Mouse (Mus musculus) lung, postnatal 0 days (tissue): ENCODE measurements around the gene St3gal3. TPM values are rescaled to one million over a fixed set of nuclear protein-coding genes. Genes with fewer than 3 reads are reported as not detected.

Source experiments
- ATAC-seq: fragments of 200-750 bp; cut with Nextera tagmentation; 2 replicates; pipeline ENCODE4 v1.8.0; 2017; ENCODE audit warnings: moderate library complexity
- DNase-seq: peaks from one replicate; pipeline ENCODE4 v3.0.0-alpha.2; 2016; ENCODE audit warnings: low spot score
- H3K27ac ChIP-seq: fragments of 300-500 bp; sonication (generic); 2 replicates; pipeline ENCODE4 v1.5.1; 2014; ENCODE audit warnings: antibody characterized with exemption, mild to moderate bottlenecking, low read length, mixed read lengths
- H3K27me3 ChIP-seq: fragments of 300-500 bp; sonication (generic); replicated peaks from 2 replicates; pipeline ENCODE4 v1.6.1; 2014; ENCODE audit warnings: low read length, mixed read lengths; ENCODE audit not compliant: insufficient read depth
- H3K36me3 ChIP-seq: fragments of 300-500 bp; sonication (generic); 2 replicates; pipeline ENCODE4 v1.6.1; 2014; ENCODE audit warnings: low read length, mixed read lengths; ENCODE audit not compliant: insufficient read depth
- H3K4me1 ChIP-seq: fragments of 300-500 bp; sonication (generic); 2 replicates; pipeline ENCODE4 v1.6.1; 2014; ENCODE audit warnings: antibody characterized with exemption, low read depth, low read length, mixed read lengths; ENCODE audit not compliant: insufficient read depth
- H3K4me2 ChIP-seq: fragments of 300-500 bp; sonication (generic); replicated peaks from 2 replicates; pipeline ENCODE4 v1.6.1; 2014; ENCODE audit warnings: low read depth, mild to moderate bottlenecking, low read length, moderate library complexity, mixed read lengths
- H3K4me3 ChIP-seq: fragments of 300-500 bp; sonication (generic); 2 replicates; pipeline ENCODE4 v1.5.1; 2014; ENCODE audit warnings: low read depth, low read length
- H3K9ac ChIP-seq: fragments of 300-500 bp; sonication (generic); replicated peaks from 2 replicates; pipeline ENCODE4 v1.6.1; 2014; ENCODE audit warnings: low read depth, mild to moderate bottlenecking
- H3K9me3 ChIP-seq: fragments of 300-500 bp; sonication (generic); 2 replicates; pipeline ENCODE4 v1.6.1; 2016; ENCODE audit warnings: low read length, mixed read lengths
- CTCF ChIP-seq: IDR thresholded peaks from 2 replicates; pipeline ENCODE4 v1.5.1; 2016; ENCODE audit warnings: antibody characterized with exemption, mild to moderate bottlenecking
- EP300 ChIP-seq: IDR thresholded peaks from 2 replicates; pipeline ENCODE4 v1.6.1; 2016; ENCODE audit warnings: antibody characterized with exemption, mild to moderate bottlenecking, control low read depth
- WGBS: fragments of 180-500 bp; shearing (Covaris S2); extraction: QIAGEN DNeasy Blood & Tissue Kit; methylation state at CpG from one replicate; pipeline ENCODE4 v1.1.7; 2014; 5-methylcytosine and 5-hydroxymethylcytosine counted together
- polyA plus RNA-seq: library from polyadenylated mRNA; unstranded; fragments of >200 nt; fragmentation: Nextera tagmentation; extraction: Ambion mirVana; gene quantifications from 2 replicates; pipeline ENCODE4 v1.2.1, GENCODE M21; 2015

Gene St3gal3
- polyA plus RNA-seq, 1 experiment from 2014 or later = 4.5 TPM

DNA sequence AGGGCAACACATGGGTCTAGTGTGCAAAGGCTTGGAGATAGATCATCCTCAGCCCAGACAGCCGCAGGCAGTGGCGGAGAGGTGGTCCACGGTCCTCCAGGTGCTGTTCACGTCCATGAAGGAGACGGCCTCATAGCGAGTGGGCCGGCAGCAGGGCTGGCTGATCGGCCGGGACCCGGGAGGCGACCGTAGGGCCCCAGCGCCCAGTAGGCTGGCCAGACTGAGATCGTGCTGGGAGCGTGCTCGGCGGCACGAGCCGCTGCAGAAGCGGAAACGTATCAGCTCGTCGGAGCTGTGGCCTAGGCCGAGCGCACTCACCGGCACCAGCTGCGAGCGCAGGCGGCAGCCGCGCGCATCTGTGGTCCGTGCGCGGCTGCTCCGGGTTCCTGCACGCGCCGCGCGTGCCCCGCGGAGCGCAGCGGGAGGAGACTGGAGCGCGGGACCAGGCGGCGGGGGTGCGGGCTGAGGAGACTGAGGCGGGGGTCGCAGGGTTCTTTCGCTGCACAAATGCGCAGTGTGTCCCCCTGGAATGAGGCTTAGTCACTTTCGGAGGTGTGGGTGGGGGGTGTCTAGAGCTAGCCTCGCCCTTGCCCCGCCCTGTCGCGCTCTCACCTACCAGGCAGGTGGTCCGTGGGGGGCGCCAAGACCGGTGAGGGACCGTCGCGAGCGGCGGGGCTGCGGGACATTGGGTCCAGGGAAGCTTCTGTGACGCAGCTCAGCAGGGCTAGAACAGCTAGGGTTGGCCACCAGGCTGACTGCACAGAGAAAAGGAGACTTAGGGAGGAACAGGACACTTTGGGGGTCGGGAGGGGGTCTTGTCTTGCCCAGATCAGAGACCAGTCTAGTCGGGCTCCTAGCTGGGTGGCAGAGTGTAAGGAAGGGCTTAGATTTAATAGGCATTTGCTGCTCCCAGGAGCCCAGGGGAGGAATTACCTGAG lies 207.9 kb downstream of the St3gal3 start:
- Histone ChIP-seq H3K4me2 (peak overlapping the region; percentile 85), H3K9ac (no peak overlapping the region), H3K27ac (no peak overlapping the region), H3K4me1 (peaks cover 10% of the 10 kb centered on the region; the same call in 1 of the 2 replicates), H3K4me3 (peak overlapping the region; percentile 43), H3K36me3 (no peaks in the 10 kb centered on the region), H3K27me3 (peaks cover 29% of the 10 kb centered on the region), H3K9me3 (no peaks in the 10 kb centered on the region)
- DNase-seq (peak; percentile 58), ATAC-seq (peak; percentile 49)
- WGBS = 5% methylated on average over 63 of the region's 71 CpGs
- no peak for TF ChIP-seq EP300
- no peak for TF ChIP-seq CTCF

GRCm38 (mm10) chr4:117924916-117925315 lies 209.8 kb downstream of the St3gal3 start:
- Histone ChIP-seq H3K4me2 (no peak overlapping the region), H3K27me3 (peaks cover 29% of the 10 kb centered on the region), H3K27ac (no peak overlapping the region), H3K9me3 (no peaks in the 10 kb centered on the region), H3K4me1 (peaks cover 10% of the 10 kb centered on the region; the same call in 1 of the 2 replicates), H3K36me3 (no peaks in the 10 kb centered on the region), H3K9ac (no peak overlapping the region), H3K4me3 (no peak overlapping the region)
- TF ChIP-seq EP300 (no peak), CTCF (no peak)
- WGBS = 33% methylated on average over 5 of the region's 6 CpGs
- ATAC-seq (peak; percentile 15), DNase-seq (peak; percentile 74)

DNA sequence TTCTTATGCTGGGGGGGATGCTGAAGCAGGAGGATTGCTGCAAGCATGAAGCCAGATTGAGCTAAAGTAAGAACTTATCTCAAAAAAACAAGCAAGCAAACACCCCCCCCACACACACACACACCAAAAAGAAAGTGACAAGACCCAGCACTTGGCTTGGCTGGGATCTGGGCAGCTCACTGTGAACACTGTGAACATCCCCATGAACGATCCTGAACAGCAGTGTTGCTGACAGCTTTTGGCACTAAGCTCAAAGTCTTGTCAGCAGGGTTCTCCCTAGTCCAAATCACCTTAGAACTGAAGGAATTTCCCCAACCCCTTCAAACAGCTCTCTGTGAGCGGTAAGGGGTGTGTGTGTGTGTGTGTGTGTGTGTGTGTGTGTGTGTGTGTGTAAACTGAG lies 211.3 kb downstream of the St3gal3 start:
- no peak for TF ChIP-seq CTCF
- TF ChIP-seq EP300 = no peak
- Histone ChIP-seq H3K4me3 (no peak overlapping the region), H3K36me3 (no peaks in the 10 kb centered on the region), H3K27me3 (peaks cover 29% of the 10 kb centered on the region), H3K9ac (no peak overlapping the region), H3K27ac (no peak overlapping the region), H3K9me3 (no peaks in the 10 kb centered on the region), H3K4me2 (no peak overlapping the region), H3K4me1 (peaks cover 6% of the 10 kb centered on the region; the same call in 1 of the 2 replicates)
- ATAC-seq (no peak), DNase-seq (no peak)
- WGBS = 21% methylated on average over 2 of the region's 2 CpGs

DNA sequence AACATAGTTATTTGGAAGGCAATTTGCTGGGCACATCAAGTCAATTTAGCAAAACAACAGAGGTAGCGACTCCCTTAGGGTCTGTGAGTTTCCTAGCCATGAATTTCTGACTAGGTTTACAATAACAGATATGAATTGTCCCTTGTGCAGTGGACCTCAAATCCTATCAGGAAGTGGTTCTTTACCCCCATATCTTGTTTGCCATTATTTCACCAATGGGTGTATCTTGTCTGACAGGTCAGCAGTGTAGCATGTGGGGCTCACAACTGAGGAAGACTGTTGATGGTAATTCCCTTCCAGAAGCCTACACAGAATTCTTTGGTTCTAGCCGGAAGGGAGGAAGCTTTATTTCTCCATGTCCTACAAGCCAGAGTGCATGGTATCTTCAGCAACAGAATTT lies 213.4 kb downstream of the St3gal3 start:
- 83% methylated on average over 2 of the region's 2 CpGs for WGBS
- ATAC-seq = no peak

DNA sequence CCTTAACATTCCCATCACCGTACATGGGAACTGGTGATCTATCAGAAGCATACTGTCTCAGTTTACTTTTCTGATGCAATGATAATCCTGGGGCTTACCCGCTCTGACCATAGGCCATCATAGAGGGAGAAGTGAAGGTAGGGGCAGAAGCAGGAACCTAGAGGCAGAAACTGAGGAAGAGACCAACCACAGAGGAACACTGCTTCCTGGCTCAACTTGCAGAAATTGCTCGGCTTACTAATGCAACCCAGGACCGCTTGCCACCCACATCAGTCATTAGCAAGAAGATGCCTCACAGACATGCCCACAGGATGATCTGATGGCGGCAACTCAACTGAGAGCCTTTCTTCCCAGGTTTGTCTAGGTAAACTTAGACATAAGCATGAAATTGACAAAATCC lies 216.0 kb downstream of the St3gal3 start:
- ATAC-seq (no peak), DNase-seq (no peak)
- no peaks in the 10 kb centered on the region for H3K27me3 ChIP-seq
- no peak overlapping the region for H3K9ac ChIP-seq
- H3K36me3 ChIP-seq = no peaks in the 10 kb centered on the region
- H3K4me3 ChIP-seq = no peak overlapping the region
- peaks cover 11% of the 10 kb centered on the region; the same call in 1 of the 2 replicates for H3K4me1 ChIP-seq
- TF ChIP-seq CTCF = no peak
- no peak for TF ChIP-seq EP300
- H3K27ac ChIP-seq = no peak overlapping the region
- H3K9me3 ChIP-seq = no peaks in the 10 kb centered on the region
- H3K4me2 ChIP-seq = no peak overlapping the region
- WGBS = 77% methylated on average over 5 of the region's 5 CpGs

More for the DNA sequence above, 213.4 kb downstream of the St3gal3 start:
- no peak overlapping the region for H3K27ac ChIP-seq
- H3K36me3 ChIP-seq = no peaks in the 10 kb centered on the region
- no peak overlapping the region for H3K4me3 ChIP-seq
- H3K9me3 ChIP-seq = no peaks in the 10 kb centered on the region
- no peak for DNase-seq
- H3K27me3 ChIP-seq = peaks cover 12% of the 10 kb centered on the region; the same call in 1 of the 2 replicates
- no peak overlapping the region for H3K4me2 ChIP-seq
- no peak for TF ChIP-seq CTCF
- TF ChIP-seq EP300 = no peak
- no peaks in the 10 kb centered on the region for H3K4me1 ChIP-seq
- H3K9ac ChIP-seq = no peak overlapping the region

DNA sequence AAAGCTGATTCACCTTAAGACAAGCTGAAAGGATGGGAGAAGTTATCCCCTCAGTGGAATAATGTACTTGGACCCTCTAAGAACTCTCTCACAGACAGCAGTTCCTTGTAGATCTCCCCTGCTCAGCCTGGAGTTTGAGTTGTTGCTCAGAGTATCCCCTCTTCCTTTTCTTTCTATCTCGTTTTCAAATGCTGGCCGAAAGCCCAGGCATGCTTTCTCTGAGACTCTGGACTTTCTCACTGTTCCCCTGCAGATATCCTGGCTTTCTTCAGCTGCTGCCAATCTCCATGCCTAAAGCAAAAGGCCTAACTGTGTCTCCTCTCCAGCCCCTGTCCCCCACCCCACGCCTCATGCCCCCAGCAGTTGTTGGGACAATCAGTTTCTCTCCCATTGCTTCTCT lies 216.5 kb downstream of the St3gal3 start:
- H3K4me1 ChIP-seq = peaks cover 16% of the 10 kb centered on the region; the same call in 1 of the 2 replicates
- no peak for DNase-seq
- H3K9me3 ChIP-seq = no peaks in the 10 kb centered on the region
- H3K36me3 ChIP-seq = no peaks in the 10 kb centered on the region
- no peak overlapping the region for H3K4me2 ChIP-seq
- ATAC-seq = no peak
- no peak overlapping the region for H3K9ac ChIP-seq
- H3K27ac ChIP-seq = no peak overlapping the region
- no peak for TF ChIP-seq CTCF
- H3K4me3 ChIP-seq = no peak overlapping the region
- 46% methylated on average over 3 of the region's 3 CpGs for WGBS
- no peaks in the 10 kb centered on the region for H3K27me3 ChIP-seq
